Mouse (Mus musculus) liver, adult (tissue): ENCODE results near the gene Nutm1.

Experiments
- GATA4 ChIP-seq: IDR thresholded peaks from 2 replicates; pipeline ENCODE4 v1.6.1; 2014; ENCODE audit warnings: mild to moderate bottlenecking, low read length; ENCODE audit not compliant: insufficient replicate concordance

Nutm1 gene

DNA sequence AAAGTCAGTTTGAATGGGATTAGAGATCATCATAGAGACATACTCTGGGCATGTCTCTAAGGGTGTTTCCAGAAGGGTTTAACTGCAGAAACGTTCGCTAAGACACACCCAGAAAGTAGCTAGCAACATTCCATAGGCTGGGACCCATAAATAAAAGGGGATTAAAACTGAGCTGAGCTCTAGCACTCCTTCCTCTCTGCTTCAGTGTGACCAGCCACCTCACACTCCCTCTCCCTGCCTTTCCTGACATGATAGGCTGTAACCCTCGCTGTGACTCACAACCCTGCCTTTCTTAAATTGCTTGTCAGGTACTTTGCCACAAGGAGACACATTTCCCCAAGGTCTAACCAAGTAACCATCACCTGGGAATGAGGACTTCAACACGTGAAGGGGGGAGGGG, 21.1 kb downstream of the Nutm1 start:
- no peak for TF ChIP-seq GATA4

DNA sequence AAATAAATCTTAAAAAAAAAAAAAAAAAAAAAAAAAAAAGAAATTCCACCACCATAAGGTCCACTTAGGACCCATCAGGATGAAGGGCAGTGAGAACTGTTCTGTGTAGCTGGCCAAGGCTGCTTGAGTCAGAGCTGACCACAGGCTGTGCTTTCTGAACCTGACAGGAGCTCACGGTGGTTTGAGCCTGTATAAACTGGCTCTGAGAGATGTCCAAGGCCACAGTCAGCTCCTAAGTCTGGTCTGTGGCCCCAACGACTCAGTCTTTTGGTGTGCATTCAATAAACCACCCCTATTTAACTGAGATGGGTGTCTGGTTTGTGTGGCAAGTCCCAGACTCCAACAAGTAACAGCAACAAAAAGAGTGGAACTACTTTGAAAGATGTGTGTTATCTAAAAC, 22.5 kb downstream of the Nutm1 start:
- no peak for TF ChIP-seq GATA4

DNA sequence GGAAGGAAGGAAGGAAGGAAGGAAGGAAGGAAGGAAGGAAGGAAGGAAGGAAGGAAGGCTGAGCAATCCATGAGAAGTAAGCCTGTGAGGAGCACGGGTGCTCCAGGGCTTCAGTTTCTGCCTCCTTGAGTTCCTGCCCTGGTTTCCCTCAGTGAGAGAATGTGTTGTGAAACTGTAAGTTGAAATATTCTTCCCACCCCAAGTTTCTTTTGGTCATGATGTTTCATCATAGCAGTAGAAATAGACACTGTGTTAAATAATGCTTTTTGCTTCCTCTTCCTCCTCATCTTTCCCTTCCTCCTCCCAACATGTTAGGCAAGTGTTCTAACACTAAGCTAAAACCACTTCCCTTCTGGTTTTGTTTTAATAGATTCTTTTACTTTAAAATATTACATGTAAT, 26.5 kb downstream of the Nutm1 start:
- TF ChIP-seq GATA4, result no peak

DNA sequence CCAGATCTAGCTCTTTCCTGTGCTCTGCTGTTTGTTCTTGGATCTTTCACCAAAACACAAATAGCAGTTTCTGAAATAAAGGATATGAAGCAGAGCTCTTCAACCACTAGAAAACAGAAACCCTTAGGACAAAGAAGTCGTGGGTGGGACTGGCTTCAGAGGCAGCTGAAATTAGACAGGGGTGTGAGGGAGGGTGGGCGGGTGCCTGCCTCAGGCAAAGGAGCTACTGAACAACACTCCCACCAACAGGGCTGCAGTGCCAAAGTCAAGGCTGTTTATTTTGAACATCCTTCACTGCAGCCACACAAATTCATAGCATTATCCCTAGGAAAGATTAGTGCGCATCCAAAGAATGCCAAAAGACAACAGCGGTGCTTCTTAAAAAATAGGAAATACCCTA, 34.7 kb downstream of the Nutm1 start:
- TF ChIP-seq GATA4, result no peak

DNA sequence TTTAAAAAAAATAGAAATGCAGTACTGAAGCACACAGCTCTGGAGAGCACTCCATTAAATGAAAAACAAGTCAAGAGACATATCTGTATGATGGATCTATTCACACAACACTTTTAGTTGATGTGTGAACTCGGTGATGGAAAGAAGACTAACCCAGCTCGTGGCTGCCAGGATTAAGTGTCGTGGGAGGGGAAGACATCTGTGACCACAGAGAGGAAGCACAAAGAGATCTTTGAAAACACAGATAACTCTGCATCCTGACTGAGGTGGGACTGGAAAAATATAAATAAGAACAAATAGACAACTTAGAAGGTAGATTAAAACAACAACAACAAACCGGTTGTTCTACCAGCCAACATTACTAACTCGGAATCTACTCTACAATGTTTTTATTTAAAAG, 36.5 kb downstream of the Nutm1 start:
- no peak for TF ChIP-seq GATA4

DNA sequence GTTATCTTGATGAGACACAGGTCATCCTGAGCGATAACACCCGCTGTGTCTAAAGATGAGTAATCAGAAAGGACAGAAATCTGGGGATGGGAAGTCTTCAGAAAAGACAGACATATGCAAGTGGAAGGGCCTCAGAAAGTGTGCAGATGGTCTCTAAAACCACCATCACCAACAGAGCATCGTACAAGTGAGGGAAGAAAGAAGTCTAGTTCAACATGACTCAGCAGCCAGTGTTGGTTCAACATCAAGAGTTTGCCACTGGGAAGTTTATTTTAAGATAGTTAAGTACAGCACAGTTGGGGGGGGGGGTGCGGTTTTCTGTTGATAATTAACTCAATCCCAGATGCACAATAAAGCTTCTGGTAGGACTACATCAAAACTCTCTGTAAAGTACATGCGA, 38.2 kb downstream of the Nutm1 start:
- no peak for TF ChIP-seq GATA4

DNA sequence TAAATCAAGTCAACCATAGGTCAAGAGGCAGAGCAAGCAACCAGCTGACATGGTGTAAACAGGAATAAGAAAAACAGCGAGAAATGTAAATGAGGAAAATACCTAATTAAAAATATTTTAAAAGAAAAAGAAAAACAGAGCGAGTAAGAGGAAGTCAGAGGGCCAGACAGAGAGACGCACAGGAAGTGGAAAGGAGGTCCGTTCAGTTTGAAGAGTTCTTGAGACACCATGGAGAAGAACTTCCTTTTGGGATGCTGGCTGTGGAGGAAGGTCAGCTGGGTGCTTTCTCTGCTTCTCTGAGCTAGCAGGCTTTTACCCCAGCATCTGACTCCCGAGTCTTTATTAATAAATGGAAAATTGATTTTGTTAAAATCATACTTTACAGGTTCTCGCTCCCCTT, 41.5 kb downstream of the Nutm1 start:
- TF ChIP-seq GATA4, result no peak

DNA sequence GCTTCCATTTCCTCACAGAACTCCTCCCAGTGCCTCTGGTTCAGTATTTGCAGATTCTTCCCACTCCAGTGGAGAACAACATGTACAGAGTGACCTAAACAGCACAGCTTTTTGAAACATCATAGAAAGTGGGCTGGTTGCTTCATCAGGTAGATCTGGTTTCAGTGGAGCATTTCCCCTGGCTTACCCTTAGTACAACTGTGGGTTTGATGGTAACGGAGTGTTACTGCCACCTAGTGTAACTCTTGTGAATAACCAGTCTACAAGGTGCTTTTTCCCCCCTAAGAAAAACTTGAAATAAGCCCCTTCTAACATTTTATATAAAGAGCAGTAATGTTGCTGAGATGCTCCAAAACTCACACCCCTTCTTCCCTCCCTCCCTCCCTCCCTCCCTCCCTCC, 43.1 kb downstream of the Nutm1 start:
- no peak for TF ChIP-seq GATA4

DNA sequence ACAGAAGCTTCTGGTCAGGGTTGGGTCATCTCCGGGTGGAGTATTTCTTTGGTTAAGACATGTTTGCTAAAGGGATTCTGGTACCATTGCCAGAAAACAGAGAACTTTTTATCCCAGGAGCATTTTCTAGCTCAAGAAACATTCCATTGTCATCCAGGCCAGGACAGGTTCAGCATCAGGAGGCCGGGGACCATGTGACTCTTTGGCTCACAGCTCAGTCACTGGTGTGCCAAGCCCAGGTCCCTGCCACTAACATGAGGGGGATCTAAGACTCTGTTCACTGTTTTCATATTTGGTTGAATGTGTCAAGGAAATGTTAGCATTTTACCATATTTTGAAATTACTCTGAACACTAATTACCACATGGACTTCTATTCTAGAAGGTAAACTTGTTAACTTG, 48.4 kb downstream of the Nutm1 start:
- no peak for TF ChIP-seq GATA4

DNA sequence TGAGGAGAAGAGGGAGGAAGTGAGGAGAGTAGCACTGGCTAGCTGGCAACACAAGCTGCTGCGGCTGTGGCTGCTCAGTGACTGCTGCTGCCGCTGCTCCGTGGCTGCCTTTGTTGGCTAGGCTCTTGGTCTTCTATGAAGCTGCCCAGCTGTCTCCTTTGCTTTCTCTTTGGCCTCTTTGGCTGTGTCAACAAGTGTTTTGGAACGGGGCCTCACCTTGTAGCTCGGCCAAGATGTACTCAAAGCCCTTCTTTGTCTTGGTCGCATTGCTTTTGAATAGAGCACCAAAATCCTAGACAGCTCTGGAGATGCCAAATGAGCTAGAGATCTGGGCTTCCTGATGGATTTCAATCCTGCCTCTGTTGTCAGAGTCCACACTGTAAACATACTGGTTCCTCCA, 48.9 kb downstream of the Nutm1 start:
- TF ChIP-seq GATA4, result no peak

DNA sequence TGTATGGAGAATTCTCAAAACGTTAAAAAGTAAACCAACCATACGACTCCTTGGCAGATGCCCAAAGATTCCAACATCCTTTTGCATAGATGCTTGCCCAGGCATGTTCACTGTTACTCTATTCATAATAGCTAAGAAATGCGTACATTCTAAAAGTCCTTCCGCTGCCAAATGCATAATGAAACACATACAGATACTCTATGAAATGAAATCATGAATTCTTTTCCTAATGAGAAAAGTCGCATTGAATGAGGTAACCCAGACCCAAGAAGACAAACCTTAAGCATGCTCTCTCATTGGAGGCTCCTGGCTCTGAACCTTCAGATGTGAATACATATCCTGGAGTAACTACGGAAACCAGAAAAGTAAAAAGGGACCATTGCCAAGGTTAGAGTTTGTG, 56.0 kb downstream of the Nutm1 start:
- TF ChIP-seq GATA4, result no peak
